Mouse (Mus musculus) heart, postnatal 0 days (tissue): ENCODE measurements at regions not wholly inside any gene's neighbourhood (a gene's known extent, or its start where the extent isn't known, plus 50 kb on each side); places are given as distances from the start of the nearest gene placed in this dataset.
"Not testable (repeated sequence)": the region's sequence is repeated elsewhere in the genome, so short reads cannot be mapped to it uniquely, and the experiment has no call there.

Experiments
- ATAC-seq: fragments of 200-750 bp; cut with Nextera tagmentation; 2 replicates; pipeline ENCODE4 v1.8.0; 2017; ENCODE audit warnings: low read depth, moderate number of reproducible peaks, moderate library complexity; ENCODE audit not compliant: insufficient read depth
- DNase-seq: peaks from one replicate; pipeline ENCODE4 v3.0.0-alpha.2; 2016; ENCODE audit warnings: low spot score
- H3K27ac ChIP-seq: fragments of 300-500 bp; sonication (generic); 2 replicates; pipeline ENCODE4 v1.5.1; 2014; ENCODE audit warnings: low read depth, mild to moderate bottlenecking
- H3K27me3 ChIP-seq: fragments of 300-500 bp; sonication (generic); 2 replicates; pipeline ENCODE4 v1.6.1; 2014; ENCODE audit warnings: low read length, mixed read lengths; ENCODE audit not compliant: control insufficient read depth, insufficient read depth
- H3K36me3 ChIP-seq: fragments of 300-500 bp; sonication (generic); replicated peaks from 2 replicates; pipeline ENCODE4 v1.6.1; 2014; ENCODE audit warnings: low read length, mixed read lengths; ENCODE audit not compliant: control insufficient read depth, insufficient read depth
- H3K4me1 ChIP-seq: fragments of 300-500 bp; sonication (generic); 2 replicates; pipeline ENCODE4 v1.6.1; 2014; ENCODE audit warnings: antibody characterized with exemption; ENCODE audit not compliant: control insufficient read depth, insufficient read depth
- H3K4me2 ChIP-seq: fragments of 300-500 bp; sonication (generic); 2 replicates; pipeline ENCODE4 v1.6.1; 2014; ENCODE audit warnings: low read depth, mild to moderate bottlenecking, low read length, moderate library complexity
- H3K4me3 ChIP-seq: fragments of 300-500 bp; sonication (generic); 2 replicates; pipeline ENCODE4 v1.5.1; 2014; ENCODE audit warnings: low read depth, low read length
- H3K9ac ChIP-seq: fragments of 300-500 bp; sonication (generic); replicated peaks from 2 replicates; pipeline ENCODE4 v1.6.1; 2014; ENCODE audit warnings: low read depth, low read length, mixed read lengths
- H3K9me3 ChIP-seq: fragments of 300-500 bp; sonication (generic); replicated peaks from 2 replicates; pipeline ENCODE4 v1.6.1; 2016; ENCODE audit warnings: low read length; ENCODE audit not compliant: control insufficient read depth
- CTCF ChIP-seq: IDR thresholded peaks from 2 replicates; pipeline ENCODE4 v1.5.1; 2016; ENCODE audit warnings: antibody characterized with exemption, control low read depth, low read depth
- EP300 ChIP-seq: IDR thresholded peaks from 2 replicates; pipeline ENCODE4 v1.6.1; 2016; ENCODE audit warnings: antibody characterized with exemption, low read depth
- WGBS: fragments of 180-500 bp; shearing (Covaris S2); extraction: QIAGEN DNeasy Blood & Tissue Kit; methylation state at CpG from one replicate; pipeline ENCODE4 v1.1.7; 2014; 5-methylcytosine and 5-hydroxymethylcytosine counted together

DNA sequence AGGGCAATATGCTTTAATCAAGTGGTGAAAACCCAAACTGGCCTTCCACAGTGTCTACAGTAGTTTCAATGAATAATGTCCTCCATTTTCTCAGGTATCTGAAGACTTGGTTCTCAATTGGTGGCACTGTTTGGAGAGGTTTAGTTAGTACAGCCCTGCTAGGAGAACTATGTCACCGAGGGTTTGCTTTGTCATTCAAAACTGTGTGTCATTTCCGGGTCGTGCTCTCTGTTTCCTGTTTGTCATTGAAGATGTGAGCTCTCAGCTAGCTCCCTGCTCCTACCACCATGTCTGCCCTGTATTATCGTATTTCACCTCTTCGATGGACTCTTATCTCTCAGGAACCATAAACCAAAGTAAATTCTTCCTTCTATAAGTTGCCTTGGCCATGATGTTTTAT, 79.3 kb upstream of the Creb5 start:
- Histone ChIP-seq H3K4me2 (no peak overlapping the region), H3K9me3 (no peaks in the 10 kb centered on the region), H3K27me3 (no peaks in the 10 kb centered on the region), H3K9ac (no peak overlapping the region), H3K4me1 (no peaks in the 10 kb centered on the region), H3K36me3 (no peaks in the 10 kb centered on the region), H3K4me3 (no peak overlapping the region), H3K27ac (no peak overlapping the region)
- DNase-seq (no peak), ATAC-seq (no peak)
- 61% methylated on average over 5 of the region's 5 CpGs for WGBS
- TF ChIP-seq CTCF (no peak), EP300 (no peak)

DNA sequence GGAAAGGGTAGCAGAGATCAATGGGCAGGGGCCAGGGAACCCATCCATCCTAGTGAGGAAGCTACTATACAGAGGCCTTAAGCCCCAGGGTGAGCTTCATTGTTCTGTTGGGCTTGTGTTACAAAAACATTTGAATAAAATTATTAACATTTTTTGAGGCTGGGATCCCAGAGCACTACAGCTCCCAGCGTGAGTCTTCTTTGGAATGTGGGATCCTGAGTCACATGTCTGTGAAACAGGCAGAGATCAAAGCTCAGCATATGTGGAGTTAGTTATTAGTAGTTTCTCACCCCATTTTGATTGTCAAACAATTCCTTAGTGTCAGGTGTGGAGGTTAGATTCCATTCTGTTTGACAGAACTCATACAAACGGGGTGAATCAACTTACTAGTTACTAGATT, 79.7 kb upstream of the Creb5 start:
- no peak overlapping the region for H3K9ac ChIP-seq
- ATAC-seq (no peak), DNase-seq (no peak)
- H3K4me2 ChIP-seq: no peak overlapping the region
- no peak overlapping the region for H3K27ac ChIP-seq
- 61% methylated on average over 2 of the region's 2 CpGs for WGBS
- no peaks in the 10 kb centered on the region for H3K9me3 ChIP-seq
- no peaks in the 10 kb centered on the region for H3K4me1 ChIP-seq
- H3K27me3 ChIP-seq: no peaks in the 10 kb centered on the region
- no peak overlapping the region for H3K4me3 ChIP-seq
- TF ChIP-seq CTCF (no peak), EP300 (no peak)
- no peaks in the 10 kb centered on the region for H3K36me3 ChIP-seq

DNA sequence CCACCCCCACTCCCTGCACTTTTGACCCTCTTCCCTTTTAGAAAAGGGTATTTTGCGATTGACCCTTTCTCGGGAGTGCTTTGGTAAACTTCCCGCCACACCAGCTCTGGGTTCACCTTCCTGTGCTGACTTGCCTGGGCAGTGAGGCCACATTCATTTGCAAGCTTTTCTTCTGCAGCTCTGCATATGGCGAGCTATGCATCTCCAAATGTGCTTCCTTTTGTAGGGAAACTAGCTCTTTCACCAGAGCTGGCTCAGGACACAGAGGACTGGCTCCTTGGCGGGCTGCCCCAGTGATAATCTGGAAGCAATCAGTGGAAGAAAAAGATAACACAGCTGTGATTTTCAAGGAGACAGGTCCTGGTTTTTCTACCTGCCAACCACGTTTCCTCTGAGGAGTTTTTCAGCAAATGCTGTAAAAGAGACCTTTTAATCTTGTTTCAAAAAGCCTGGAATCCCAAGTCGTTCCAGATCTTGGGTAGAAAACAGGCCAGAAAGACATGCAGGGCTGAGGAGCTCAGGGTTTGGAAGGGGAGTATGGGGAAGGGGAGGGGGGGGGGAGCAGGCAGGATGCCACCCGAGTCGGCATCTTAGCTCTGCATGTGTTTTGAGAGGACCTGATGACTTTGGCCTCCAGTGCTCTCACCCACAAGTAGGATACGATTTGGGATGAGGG, 85.7 kb upstream of the Creb5 start:
- H3K4me2 ChIP-seq: no peak overlapping the region
- no peaks in the 10 kb centered on the region for H3K36me3 ChIP-seq
- 32% methylated on average over 10 of the region's 10 CpGs for whole genome bisulfite sequencing
- no peak overlapping the region for H3K9ac ChIP-seq
- no peak for DNase-seq
- H3K27me3 ChIP-seq: 0 out of 2 replicates have a peak, but pooled peaks cover 3% of the 10 kb centered on the region
- no peaks in the 10 kb centered on the region for H3K9me3 ChIP-seq
- no peak for TF ChIP-seq EP300
- no peak for TF ChIP-seq CTCF
- no peaks in the 10 kb centered on the region; the same call in 1 of the 2 replicates for H3K4me1 ChIP-seq
- no peak overlapping the region for H3K4me3 ChIP-seq
- no peak for ATAC-seq
- H3K27ac ChIP-seq: no peak overlapping the region

DNA sequence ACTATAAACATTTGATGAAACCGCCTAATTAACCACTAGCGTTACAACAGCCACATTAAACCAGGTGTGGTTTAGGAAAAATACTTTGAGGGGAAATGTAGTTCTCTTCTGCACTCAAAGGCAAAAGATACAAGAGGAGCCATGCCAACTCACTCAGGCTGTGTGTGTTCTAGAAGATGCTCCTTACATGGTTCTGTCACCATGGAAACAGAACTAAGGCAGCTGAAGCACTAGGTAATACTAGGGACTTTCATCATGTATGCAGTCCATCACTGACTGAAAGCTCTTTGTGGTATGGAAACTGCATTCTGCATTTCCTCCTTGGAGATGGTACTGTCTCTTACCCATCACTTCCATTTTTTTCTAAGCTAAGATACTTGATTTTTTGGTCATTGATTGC, 87.6 kb upstream of the Creb5 start:
- 0 out of 2 replicates have a peak, but pooled peaks cover 3% of the 10 kb centered on the region for H3K27me3 ChIP-seq
- no peaks in the 10 kb centered on the region for H3K36me3 ChIP-seq
- H3K9ac ChIP-seq: no peak overlapping the region
- H3K4me3 ChIP-seq: no peak overlapping the region
- WGBS: 94% methylated on average over 2 of the region's 2 CpGs
- TF ChIP-seq CTCF: no peak
- TF ChIP-seq EP300: no peak
- DNase-seq (no peak), ATAC-seq (no peak)
- no peaks in the 10 kb centered on the region; the same call in 1 of the 2 replicates for H3K4me1 ChIP-seq
- no peaks in the 10 kb centered on the region for H3K9me3 ChIP-seq
- no peak overlapping the region for H3K4me2 ChIP-seq
- H3K27ac ChIP-seq: no peak overlapping the region

DNA sequence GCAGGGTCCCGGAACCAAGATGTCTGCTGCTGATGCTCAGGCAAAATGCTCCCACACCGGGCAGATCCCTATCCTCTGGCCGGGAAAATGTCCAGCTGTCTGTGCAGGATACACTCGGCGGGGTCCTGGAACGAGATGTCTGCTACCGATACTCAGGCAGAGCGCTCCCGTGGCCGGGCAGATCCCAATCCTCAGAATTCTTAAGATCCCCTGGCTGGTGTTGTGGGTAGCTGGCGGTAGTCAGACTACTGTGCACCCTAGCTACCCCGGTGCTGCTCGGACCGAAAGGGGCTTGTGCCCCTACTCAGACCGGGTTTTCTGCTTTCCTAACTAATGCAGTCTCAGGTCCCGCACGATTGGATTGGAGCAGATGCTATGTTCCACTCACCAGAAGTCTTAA, 104.9 kb upstream of the Creb5 start:
- H3K9ac ChIP-seq, DNase-seq, H3K4me2 ChIP-seq, H3K36me3 ChIP-seq, H3K9me3 ChIP-seq, H3K4me1 ChIP-seq, H3K27me3 ChIP-seq, ATAC-seq, H3K4me3 ChIP-seq, H3K27ac ChIP-seq: not testable (repeated sequence)
- 91% methylated on average over 17 of the region's 17 CpGs for WGBS

DNA sequence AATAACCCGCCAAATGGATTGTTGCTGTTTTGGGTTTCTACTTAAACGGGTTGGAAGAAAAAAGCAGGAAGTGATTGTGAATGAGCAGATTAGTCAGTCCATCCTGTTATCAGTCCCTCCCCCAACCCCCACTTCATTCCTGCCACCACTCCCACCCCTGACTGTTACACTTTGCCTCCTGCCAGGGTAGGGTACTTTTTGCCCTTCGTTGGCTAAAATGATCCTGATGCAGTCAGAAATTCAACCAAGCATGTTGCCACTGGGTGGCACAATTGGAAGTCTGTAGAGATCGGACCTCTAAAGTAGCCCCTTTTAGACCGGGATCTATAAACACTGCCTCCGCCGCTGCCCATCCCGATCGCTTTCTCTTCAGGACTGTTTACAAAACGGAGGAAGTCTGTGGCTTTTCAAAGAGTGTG, 96.0 kb upstream of the Jazf1 start:
- Histone ChIP-seq H3K4me2 (peak overlapping the region; percentile 55), H3K36me3 (no peaks in the 10 kb centered on the region), H3K9me3 (no peaks in the 10 kb centered on the region), H3K27ac (no peak overlapping the region), H3K9ac (no peak overlapping the region), H3K4me3 (peak overlapping the region; percentile 36), H3K27me3 (no peaks in the 10 kb centered on the region), H3K4me1 (no peaks in the 10 kb centered on the region)
- DNase-seq (peak; percentile 23), ATAC-seq (0 out of 2 replicates have a peak, but pooled peaks have one; percentile 17)
- 8% methylated on average over 10 of the region's 10 CpGs for WGBS
- TF ChIP-seq EP300 (no peak), CTCF (peak; percentile 51)
